Mouse (Mus musculus) hindbrain, embryonic 14.5 days (tissue): ENCODE results near the gene Galnt4. TPM values are rescaled to one million over a fixed set of nuclear protein-coding genes. Genes with fewer than 3 reads are reported as not detected.

Source experiments
- ATAC-seq: fragments of 200-750 bp; cut with Nextera tagmentation; 2 replicates; pipeline ENCODE4 v1.8.0; 2017; ENCODE audit warnings: moderate number of reproducible peaks, mild to moderate bottlenecking, moderate TSS enrichment, moderate library complexity; ENCODE audit not compliant: low FRiP score
- DNase-seq: peaks from one replicate; pipeline ENCODE4 v3.0.0-alpha.2; 2015; ENCODE audit warnings: low spot score
- H3K27ac ChIP-seq: fragments of 300-500 bp; sonication (generic); 2 replicates; pipeline ENCODE4 v1.5.1; 2014; ENCODE audit warnings: mild to moderate bottlenecking, moderate library complexity
- H3K27me3 ChIP-seq: fragments of 300-500 bp; sonication (generic); 2 replicates; pipeline ENCODE4 v1.6.1; 2014; ENCODE audit warnings: mild to moderate bottlenecking, low read length, mixed read lengths; ENCODE audit not compliant: control insufficient read depth, insufficient read depth
- H3K36me3 ChIP-seq: fragments of 300-500 bp; sonication (generic); replicated peaks from 2 replicates; pipeline ENCODE4 v1.6.1; 2014; ENCODE audit not compliant: control insufficient read depth, insufficient read depth
- H3K4me1 ChIP-seq: fragments of 300-500 bp; sonication (generic); replicated peaks from 2 replicates; pipeline ENCODE4 v1.6.1; 2014; ENCODE audit warnings: antibody characterized with exemption, low read length, mixed read lengths; ENCODE audit not compliant: control insufficient read depth, insufficient read depth
- H3K4me2 ChIP-seq: fragments of 300-500 bp; sonication (generic); replicated peaks from 2 replicates; pipeline ENCODE4 v1.6.1; 2014; ENCODE audit warnings: mild to moderate bottlenecking, moderate library complexity
- H3K4me3 ChIP-seq: fragments of 300-500 bp; sonication (generic); replicated peaks from 2 replicates; pipeline ENCODE4 v1.5.1; 2014; ENCODE audit warnings: mild to moderate bottlenecking, low read length
- H3K9ac ChIP-seq: fragments of 300-500 bp; sonication (generic); 2 replicates; pipeline ENCODE4 v1.6.1; 2014
- H3K9me3 ChIP-seq: fragments of 300-500 bp; sonication (generic); 2 replicates; pipeline ENCODE4 v1.6.1; 2016; ENCODE audit warnings: low read length; ENCODE audit not compliant: control insufficient read depth
- WGBS: fragments of 180-500 bp; shearing (Covaris S2); extraction: QIAGEN DNeasy Blood & Tissue Kit; methylation state at CpG from one replicate; pipeline ENCODE4 v1.1.7; 2014; 5-methylcytosine and 5-hydroxymethylcytosine counted together
- polyA plus RNA-seq: library from polyadenylated mRNA; unstranded; fragments of >200 nt; fragmentation: Nextera tagmentation; extraction: Ambion mirVana; gene quantifications from 2 replicates; pipeline ENCODE4 v1.2.1, GENCODE M21; 2014

Galnt4 gene
- polyA plus RNA-seq, 1 experiment from 2014 or later = 4.5 TPM

DNA sequence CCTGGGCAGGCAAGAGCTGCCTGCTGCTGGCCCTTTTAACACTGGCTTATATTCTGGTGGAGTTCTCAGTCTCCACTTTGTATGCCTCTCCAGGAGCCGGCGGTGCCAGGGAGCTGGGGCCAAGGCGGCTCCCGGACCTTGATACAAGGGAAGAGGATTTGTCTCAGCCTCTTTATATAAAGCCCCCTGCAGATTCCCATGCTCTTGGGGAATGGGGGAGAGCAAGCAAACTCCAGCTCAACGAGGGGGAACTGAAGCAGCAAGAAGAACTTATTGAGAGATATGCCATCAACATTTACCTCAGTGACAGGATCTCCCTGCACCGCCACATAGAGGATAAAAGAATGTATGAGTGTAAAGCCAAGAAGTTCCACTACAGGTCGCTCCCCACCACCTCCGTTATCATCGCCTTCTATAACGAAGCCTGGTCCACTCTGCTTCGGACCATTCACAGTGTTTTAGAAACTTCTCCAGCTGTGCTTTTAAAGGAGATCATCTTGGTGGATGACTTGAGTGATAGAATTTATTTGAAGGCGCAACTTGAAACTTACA lies 548 bp downstream of the Galnt4 start:
- Histone ChIP-seq H3K9me3 (no peaks in the 10 kb centered on the region), H3K27ac (no peak overlapping the region), H3K9ac (peak overlapping the region; percentile 96), H3K4me1 (peaks cover 17% of the 10 kb centered on the region), H3K27me3 (no peaks in the 10 kb centered on the region), H3K4me3 (peak overlapping the region; percentile 98), H3K36me3 (peaks cover 19% of the 10 kb centered on the region), H3K4me2 (peak overlapping the region; percentile 91)
- ATAC-seq (no peak), DNase-seq (no peak)
- WGBS = 36% methylated on average over 12 of the region's 12 CpGs

GRCm38 (mm10) chr10:99113533-99113932 lies 5.6 kb downstream of the Galnt4 start:
- DNase-seq = no peak
- ATAC-seq = no peak
- 54% methylated on average over 3 of the region's 3 CpGs for WGBS
- H3K27me3 ChIP-seq = no peaks in the 10 kb centered on the region
- no peak overlapping the region for H3K4me2 ChIP-seq
- no peak overlapping the region for H3K9ac ChIP-seq
- no peak overlapping the region for H3K4me3 ChIP-seq
- no peak overlapping the region for H3K27ac ChIP-seq
- H3K4me1 ChIP-seq = peaks cover 12% of the 10 kb centered on the region; the same call in 1 of the 2 replicates
- H3K9me3 ChIP-seq = no peaks in the 10 kb centered on the region
- peaks cover 19% of the 10 kb centered on the region for H3K36me3 ChIP-seq

GRCm38 (mm10) chr10:99114295-99114694 lies 6.3 kb downstream of the Galnt4 start:
- 82% methylated on average over 8 of the region's 8 CpGs for WGBS

GRCm38 (mm10) chr10:99115471-99116236 lies 7.7 kb downstream of the Galnt4 start:
- no peak for DNase-seq
- no peak for ATAC-seq
- WGBS = 68% methylated on average over 18 of the region's 18 CpGs

More at GRCm38 (mm10) chr10:99114295-99114694, 6.3 kb downstream of the Galnt4 start:
- no peak overlapping the region for H3K4me2 ChIP-seq
- H3K4me1 ChIP-seq = peaks cover 5% of the 10 kb centered on the region; the same call in 1 of the 2 replicates
- H3K9me3 ChIP-seq = no peaks in the 10 kb centered on the region
- H3K36me3 ChIP-seq = peaks cover 16% of the 10 kb centered on the region
- no peak overlapping the region for H3K4me3 ChIP-seq
- H3K27ac ChIP-seq = no peak overlapping the region
- H3K27me3 ChIP-seq = no peaks in the 10 kb centered on the region
- ATAC-seq (no peak), DNase-seq (no peak)
- no peak overlapping the region for H3K9ac ChIP-seq

DNA sequence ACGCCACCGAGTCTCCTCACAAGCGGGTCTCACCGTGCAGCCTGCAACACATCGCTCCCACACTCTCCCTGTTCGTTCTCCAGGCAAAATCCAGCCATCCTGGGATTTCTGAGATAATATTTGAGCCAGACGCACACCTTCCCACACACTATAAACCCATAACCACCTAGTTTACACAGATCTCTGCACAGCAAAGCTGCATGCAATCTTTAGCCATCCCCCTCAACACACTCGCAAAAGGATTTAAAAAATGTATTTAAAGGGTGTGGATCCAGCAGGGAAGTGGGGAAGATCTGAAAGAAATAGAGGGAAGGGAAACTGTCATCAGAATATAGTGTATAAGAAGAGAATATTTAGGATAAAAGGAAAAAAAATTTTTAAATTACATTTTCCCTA lies 8.3 kb downstream of the Galnt4 start:
- Histone ChIP-seq H3K27ac (no peak overlapping the region), H3K27me3 (no peaks in the 10 kb centered on the region), H3K9me3 (no peaks in the 10 kb centered on the region), H3K4me2 (no peak overlapping the region), H3K9ac (no peak overlapping the region), H3K4me1 (peaks cover 2% of the 10 kb centered on the region; the same call in 1 of the 2 replicates), H3K36me3 (no peaks in the 10 kb centered on the region), H3K4me3 (no peak overlapping the region)
- no peak for ATAC-seq
- 76% methylated on average over 8 of the region's 8 CpGs for WGBS
- DNase-seq = no peak

More at GRCm38 (mm10) chr10:99115471-99116236, 7.7 kb downstream of the Galnt4 start:
- Histone ChIP-seq H3K4me1 (peaks cover 5% of the 10 kb centered on the region; the same call in 1 of the 2 replicates), H3K36me3 (peaks cover 4% of the 10 kb centered on the region; the same call in 1 of the 2 replicates), H3K4me3 (no peak overlapping the region), H3K4me2 (no peak overlapping the region), H3K9ac (peak overlapping the region; percentile 39; the same call in 1 of the 2 replicates), H3K27me3 (no peaks in the 10 kb centered on the region), H3K9me3 (no peaks in the 10 kb centered on the region), H3K27ac (no peak overlapping the region)

DNA sequence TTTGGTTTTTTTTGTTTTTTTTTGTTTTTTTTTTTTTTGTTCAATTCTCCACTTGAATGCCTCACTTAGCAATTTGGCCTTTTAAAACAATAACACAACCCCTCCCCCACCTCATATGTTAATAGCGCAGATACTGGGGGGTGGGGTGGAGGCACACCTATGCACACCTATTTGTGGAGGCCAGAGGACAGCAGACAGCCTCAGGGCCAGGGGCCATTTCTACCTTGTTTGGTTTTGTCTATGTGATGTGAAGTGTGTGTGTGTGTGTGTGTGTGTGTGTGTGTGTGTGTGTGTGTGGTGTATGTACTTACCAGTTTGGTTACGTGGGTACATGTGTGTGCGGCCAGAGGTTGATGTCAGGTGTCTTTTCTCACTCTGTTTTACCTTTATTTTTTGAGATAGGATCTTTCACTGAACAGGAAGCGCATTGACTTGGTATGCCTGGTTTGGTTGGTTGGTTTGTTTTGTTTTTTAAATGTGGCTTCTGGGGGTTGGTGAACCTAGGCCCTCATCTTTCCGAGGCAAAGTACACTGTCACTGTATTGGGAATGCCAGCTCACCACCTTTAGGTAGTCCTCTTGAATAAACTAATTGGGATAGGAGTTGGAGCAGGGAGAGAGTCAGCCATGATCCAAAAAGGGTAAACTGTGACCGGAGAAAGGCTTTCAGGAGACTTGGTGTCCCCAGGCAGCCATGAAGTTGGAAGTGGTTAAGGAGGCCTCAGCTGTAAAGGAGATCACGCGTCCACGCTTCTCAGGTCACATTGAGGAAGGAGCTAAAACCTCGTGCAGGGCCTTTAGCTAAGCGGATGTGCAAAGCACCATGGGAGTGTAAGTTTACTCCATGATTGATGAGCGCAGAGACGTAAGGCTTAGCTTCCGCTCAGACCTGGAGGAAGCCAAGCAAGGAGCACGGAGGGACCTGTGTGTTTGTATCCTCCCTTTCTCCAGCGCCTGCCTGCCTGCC lies 9.0 kb downstream of the Galnt4 start:
- no peaks in the 10 kb centered on the region for H3K36me3 ChIP-seq
- no peak overlapping the region for H3K4me3 ChIP-seq
- H3K27ac ChIP-seq = no peak overlapping the region
- no peak for DNase-seq
- no peaks in the 10 kb centered on the region for H3K9me3 ChIP-seq
- no peak overlapping the region for H3K9ac ChIP-seq
- no peak overlapping the region for H3K4me2 ChIP-seq
- WGBS = 92% methylated on average over 15 of the region's 16 CpGs
- H3K4me1 ChIP-seq = peaks cover 2% of the 10 kb centered on the region; the same call in 1 of the 2 replicates
- no peaks in the 10 kb centered on the region for H3K27me3 ChIP-seq
- no peak for ATAC-seq

DNA sequence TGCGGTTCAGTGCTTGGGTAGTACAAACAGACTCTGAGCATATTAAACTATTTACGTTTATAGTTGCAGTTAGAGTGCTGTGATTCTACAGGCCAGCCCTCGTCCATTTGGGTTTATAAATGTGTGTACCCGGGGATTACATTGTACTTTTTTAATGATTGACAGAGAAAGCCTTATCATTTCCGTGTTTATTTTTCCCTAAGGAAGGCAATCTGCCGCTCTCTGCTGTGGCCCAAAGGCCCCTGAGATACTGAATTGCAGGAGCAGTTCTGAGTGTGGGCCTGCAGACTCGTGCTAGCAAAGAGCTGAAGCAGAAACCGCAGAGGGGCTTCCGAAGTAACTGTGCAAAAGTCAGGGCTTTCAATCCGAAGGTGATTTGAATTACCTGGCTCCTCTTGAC lies 9.9 kb downstream of the Galnt4 start:
- H3K27ac ChIP-seq = no peak overlapping the region
- H3K27me3 ChIP-seq = no peaks in the 10 kb centered on the region
- ATAC-seq (no peak), DNase-seq (no peak)
- no peak overlapping the region for H3K4me3 ChIP-seq
- H3K4me1 ChIP-seq = no peaks in the 10 kb centered on the region; the same call in 1 of the 2 replicates
- H3K36me3 ChIP-seq = no peaks in the 10 kb centered on the region
- WGBS = 86% methylated on average over 10 of the region's 10 CpGs
- no peaks in the 10 kb centered on the region for H3K9me3 ChIP-seq
- H3K9ac ChIP-seq = no peak overlapping the region
- no peak overlapping the region for H3K4me2 ChIP-seq

DNA sequence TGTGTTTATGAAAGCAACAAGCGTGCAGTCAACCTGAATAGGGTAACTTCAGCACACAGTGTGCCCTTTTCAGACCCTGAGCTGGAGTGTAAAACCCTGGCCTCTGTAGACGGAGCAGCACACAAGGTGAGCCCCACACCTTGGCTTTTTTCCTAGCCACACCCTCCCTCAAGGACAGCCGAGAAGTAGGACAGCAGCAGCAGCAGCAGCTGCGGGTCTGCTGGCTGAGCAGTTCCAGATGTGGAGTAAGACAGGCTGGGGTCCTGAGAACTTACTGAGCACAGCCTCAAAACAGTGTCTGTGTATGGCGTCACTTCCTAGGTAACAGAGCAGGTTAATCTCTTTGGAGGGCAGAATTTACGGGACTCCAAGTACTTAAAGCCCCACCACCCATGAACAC lies 10.7 kb downstream of the Galnt4 start:
- no peak for ATAC-seq
- DNase-seq = no peak
- Histone ChIP-seq H3K27me3 (no peaks in the 10 kb centered on the region), H3K4me3 (no peak overlapping the region), H3K4me2 (no peak overlapping the region), H3K9ac (no peak overlapping the region), H3K4me1 (no peaks in the 10 kb centered on the region), H3K9me3 (no peaks in the 10 kb centered on the region), H3K36me3 (no peaks in the 10 kb centered on the region), H3K27ac (no peak overlapping the region)
- 86% methylated on average over 6 of the region's 6 CpGs for WGBS

DNA sequence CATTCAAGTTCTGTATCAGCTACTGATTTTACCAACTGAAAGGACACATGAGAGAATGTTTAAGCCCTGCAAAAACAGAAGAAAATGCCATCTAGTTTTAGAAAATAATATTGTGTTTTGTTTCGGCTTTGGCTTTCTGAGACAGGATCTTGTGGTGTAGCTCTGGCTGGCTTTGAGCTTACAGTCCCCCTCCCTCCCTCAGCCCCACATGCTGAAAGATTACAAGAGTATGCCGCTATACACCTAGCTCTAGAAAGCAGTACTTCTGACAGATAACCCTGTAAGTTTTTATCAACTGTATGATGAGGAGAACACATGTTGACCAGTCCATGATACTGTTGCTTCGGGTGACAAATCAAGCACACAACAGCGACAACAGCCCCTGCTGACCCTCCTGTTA lies 11.5 kb downstream of the Galnt4 start:
- Histone ChIP-seq H3K9me3 (no peaks in the 10 kb centered on the region), H3K4me3 (no peak overlapping the region), H3K4me2 (no peak overlapping the region), H3K9ac (no peak overlapping the region), H3K27ac (no peak overlapping the region), H3K27me3 (no peaks in the 10 kb centered on the region), H3K36me3 (no peaks in the 10 kb centered on the region), H3K4me1 (no peaks in the 10 kb centered on the region)
- DNase-seq (no peak), ATAC-seq (no peak)
- 88% methylated on average over 4 of the region's 4 CpGs for WGBS
